Mouse (Mus musculus) cerebellum, adult 18-20 months (tissue): Measurements from ENCODE around the gene Cpeb4.
A peak's percentile ranks its signal among the peaks of the same experiment; 100 is the strongest.

ENCODE experiments used
- DNase-seq, 2 experiments: peaks; one replicate each; pipeline ENCODE4 v3.0.0; 2021

The Cpeb4 gene

GRCm38 (mm10) chr11:31900736-31901135 lies 28.7 kb downstream of the Cpeb4 start:
- DNase-seq, result no peak

GRCm38 (mm10) chr11:31902251-31903001 lies 30.4 kb downstream of the Cpeb4 start:
- DNase-seq, result no peak

- no peak for DNase-seq
These were observed 34.5 kb downstream of the Cpeb4 start for GRCm38 (mm10) chr11:31906499-31906898.

GRCm38 (mm10) chr11:31907650-31908049 lies 35.6 kb downstream of the Cpeb4 start:
- DNase-seq, result peak in 1 of 2 experiments; percentile 25

GRCm38 (mm10) chr11:31912958-31913357 lies 40.9 kb downstream of the Cpeb4 start:
- DNase-seq, result no peak

GRCm38 (mm10) chr11:31917769-31918168 lies 45.8 kb downstream of the Cpeb4 start:
- no peak for DNase-seq

- no peak for DNase-seq
These were observed 58.0 kb downstream of the Cpeb4 start for GRCm38 (mm10) chr11:31930051-31930450.

- no peak for DNase-seq
These were observed 63.6 kb downstream of the Cpeb4 start for GRCm38 (mm10) chr11:31935652-31936051.

- DNase-seq, result no peak
These were observed 65.0 kb downstream of the Cpeb4 start for GRCm38 (mm10) chr11:31936910-31937525.

- peak; percentile 65 to 73 for DNase-seq
These were observed 69.1 kb downstream of the Cpeb4 start for GRCm38 (mm10) chr11:31940898-31941639.

- no peak for DNase-seq
These were observed 69.9 kb downstream of the Cpeb4 start for GRCm38 (mm10) chr11:31941640-31942638.

GRCm38 (mm10) chr11:31945471-31945870 lies 73.5 kb downstream of the Cpeb4 start:
- DNase-seq, result no peak

GRCm38 (mm10) chr11:31948462-31949330 lies 76.7 kb downstream of the Cpeb4 start:
- DNase-seq, result no peak

- DNase-seq, result peak; percentile 70 to 83
These were observed 77.3 kb downstream of the Cpeb4 start for GRCm38 (mm10) chr11:31949331-31949785.

- DNase-seq, result no peak
These were observed 88.1 kb downstream of the Cpeb4 start for GRCm38 (mm10) chr11:31960071-31960470.

- no peak for DNase-seq
These were observed 92.0 kb downstream of the Cpeb4 start for GRCm38 (mm10) chr11:31963993-31964392.

- peak; percentile 16 to 33 for DNase-seq
These were observed 93.5 kb downstream of the Cpeb4 start, which contains the start of gene 4930524B15Rik for GRCm38 (mm10) chr11:31965256-31966134. TSS of gene 4930524B15Rik (plus strand) at chr11:31965592.

GRCm38 (mm10) chr11:31974132-31974531 lies 102.1 kb downstream of the Cpeb4 start:
- no peak for DNase-seq

GRCm38 (mm10) chr11:31974826-31975225 lies 102.8 kb downstream of the Cpeb4 start:
- no peak for DNase-seq

- no peak for DNase-seq
These were observed 103.7 kb downstream of the Cpeb4 start for GRCm38 (mm10) chr11:31975678-31976077.
